Mouse (Mus musculus): ENCODE results near the gene Fance. TPM values are rescaled to one million over a fixed set of nuclear protein-coding genes. Genes with fewer than 3 reads are reported as not detected.
A peak's percentile ranks its signal among the peaks of the same experiment; 100 is the strongest.
"Not testable (repeated sequence)": the region's sequence is repeated elsewhere in the genome, so short reads cannot be mapped to it uniquely, and the experiment has no call there.

The Fance gene
- polyA plus RNA-seq, 1 experiment from 2014 or later, result 28.0 TPM

DNA sequence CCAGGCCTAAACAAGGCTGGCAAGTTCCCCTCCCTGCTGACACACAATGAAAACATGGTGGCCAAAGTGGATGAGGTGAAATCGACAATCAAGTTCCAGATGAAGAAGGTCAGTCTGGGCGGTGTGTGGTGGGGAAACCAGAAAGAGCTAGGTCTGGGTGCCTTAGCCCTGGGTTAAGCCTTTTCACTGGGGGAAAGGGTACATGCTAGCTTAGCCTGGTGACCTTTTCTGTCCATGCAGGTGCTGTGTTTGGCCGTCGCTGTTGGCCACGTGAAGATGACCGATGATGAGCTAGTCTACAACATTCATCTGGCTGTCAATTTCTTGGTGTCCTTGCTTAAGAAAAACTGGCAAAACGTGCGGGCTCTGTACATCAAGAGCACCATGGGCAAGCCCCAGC lies 17.3 kb downstream of the Fance start:
- H3K4me3 ChIP-seq (ENCODE audit: low read depth, low read length); H3K9me3 ChIP-seq (ENCODE audit: control insufficient read depth, low read length); DNase-seq (ENCODE audit: low spot score); H3K27ac ChIP-seq (ENCODE audit: low read depth, low read length); ATAC-seq (replicated peaks; ENCODE audit: low FRiP score); H3K36me3 ChIP-seq (ENCODE audit: control insufficient read depth, insufficient read depth, low read length); H3K9ac ChIP-seq (ENCODE audit: low read length); H3K27me3 ChIP-seq (ENCODE audit: control insufficient read depth, insufficient read depth, low read length): not testable (repeated sequence)
- Histone ChIP-seq H3K4me1 (replicated peaks; ENCODE audit: control insufficient read depth, insufficient read depth, low read length) (0 out of 2 replicates have a peak, but pooled peaks cover 12% of the 10 kb centered on the region), H3K4me2 (ENCODE audit: low read depth, low read length, severe bottlenecking) (0 out of 2 replicates have a peak overlapping the region, but pooled peaks have one; percentile 8)
- WGBS, result 71% methylated on average over 6 of the region's 8 CpGs

DNA sequence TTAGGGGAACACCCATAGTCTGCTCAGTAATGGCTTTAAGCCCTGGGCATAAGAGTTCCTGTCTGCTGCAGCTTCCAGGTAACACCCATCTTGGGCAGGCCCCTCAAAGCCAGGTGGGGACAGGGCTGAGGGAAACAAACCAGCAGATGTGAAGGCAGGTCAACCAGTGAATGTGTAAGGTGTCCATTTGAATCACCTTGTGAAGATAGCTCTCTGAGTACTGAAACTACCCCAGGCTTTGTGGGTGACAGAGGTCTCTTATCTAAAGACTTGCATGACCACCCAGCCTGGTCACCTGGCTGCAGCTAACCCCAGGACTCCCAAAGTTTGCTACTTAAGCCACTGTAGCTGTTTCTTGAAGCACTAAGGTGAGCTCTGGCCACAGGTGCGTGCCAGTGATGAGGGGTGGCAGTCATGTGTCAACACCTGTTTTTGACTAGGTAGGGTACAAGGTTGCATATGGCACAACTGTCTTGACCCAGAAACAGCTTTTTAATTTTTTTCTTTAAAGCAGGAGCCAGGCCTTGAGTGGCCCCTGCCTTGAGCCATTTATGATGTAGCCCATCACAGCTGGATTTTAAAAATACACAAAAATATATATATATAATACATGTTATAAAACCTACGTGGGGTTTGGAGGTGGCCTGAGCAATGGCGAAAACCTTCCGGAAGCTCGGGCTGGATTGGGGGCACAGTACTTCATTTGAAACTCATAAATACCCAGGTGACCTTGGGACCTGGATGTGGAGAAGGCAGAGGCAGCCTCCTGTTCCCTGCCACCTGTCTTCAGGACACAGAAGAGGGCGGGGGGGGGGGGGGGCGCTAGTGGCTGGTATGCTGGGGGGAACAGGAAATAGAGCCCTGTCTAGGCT lies 18.2 kb downstream of the Fance start:
- WGBS, result 48% methylated on average over 5 of the region's 7 CpGs
- Histone ChIP-seq H3K4me3 (ENCODE audit: low read depth, low read length) (no peak overlapping the region), H3K27me3 (ENCODE audit: control insufficient read depth, insufficient read depth, low read length) (no peaks in the 10 kb centered on the region), H3K9ac (ENCODE audit: low read length) (no peak overlapping the region), H3K4me2 (ENCODE audit: low read depth, low read length, severe bottlenecking) (0 out of 2 replicates have a peak overlapping the region, but pooled peaks have one; percentile 8), H3K36me3 (ENCODE audit: control insufficient read depth, insufficient read depth, low read length) (peaks cover 2% of the 10 kb centered on the region; the same call in 1 of the 2 replicates), H3K4me1 (replicated peaks; ENCODE audit: control insufficient read depth, insufficient read depth, low read length) (0 out of 2 replicates have a peak, but pooled peaks cover 12% of the 10 kb centered on the region), H3K9me3 (ENCODE audit: control insufficient read depth, low read length) (no peaks in the 10 kb centered on the region), H3K27ac (ENCODE audit: low read depth, low read length) (no peak overlapping the region)
- DNase-seq (ENCODE audit: low spot score), result no peak
- ATAC-seq (replicated peaks; ENCODE audit: low FRiP score), result no peak

DNA sequence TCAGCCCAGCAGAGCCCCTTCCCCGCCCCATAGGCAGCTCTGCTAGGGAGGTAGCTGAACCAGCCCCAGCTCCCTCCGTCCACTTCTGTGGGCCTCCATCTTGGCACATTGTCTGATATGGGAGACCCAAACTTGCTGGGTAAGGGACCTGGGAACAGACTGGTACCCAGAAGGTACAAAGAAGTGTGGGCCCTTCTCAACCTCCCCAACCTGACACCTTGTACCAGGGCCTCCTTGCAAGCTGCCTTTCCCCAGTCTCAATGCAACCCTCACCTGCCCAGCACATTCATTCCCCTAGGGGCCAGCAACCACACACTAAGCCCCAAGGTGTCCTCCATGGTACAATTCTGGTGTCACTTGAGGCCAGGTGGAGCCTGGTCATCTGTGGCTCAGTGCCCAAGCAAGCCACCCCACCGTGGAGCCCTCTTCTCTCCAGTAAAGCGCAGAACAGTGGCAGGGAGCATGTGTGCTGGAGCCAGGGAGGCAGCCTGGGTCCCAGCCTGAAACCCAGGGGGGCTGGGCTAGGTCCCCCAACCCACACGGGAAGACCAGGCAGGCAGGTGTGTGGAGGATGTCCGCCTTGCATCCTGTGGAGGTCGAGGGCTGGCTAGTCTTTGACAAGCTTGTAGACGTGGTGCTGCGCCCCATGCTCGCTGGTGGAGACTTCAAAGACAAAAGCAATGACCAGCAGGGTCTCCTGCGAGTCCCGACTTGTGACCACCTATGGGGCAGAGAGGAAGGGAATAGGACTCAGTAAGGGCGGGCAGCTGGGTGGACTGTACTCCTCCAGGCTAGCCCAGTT lies 19.0 kb downstream of the Fance start:
- no peak for DNase-seq (ENCODE audit: low spot score)
- 0 out of 2 replicates have a peak, but pooled peaks cover 12% of the 10 kb centered on the region for H3K4me1 ChIP-seq (replicated peaks; ENCODE audit: control insufficient read depth, insufficient read depth, low read length)
- WGBS, result 48% methylated on average over 13 of the region's 13 CpGs

DNA sequence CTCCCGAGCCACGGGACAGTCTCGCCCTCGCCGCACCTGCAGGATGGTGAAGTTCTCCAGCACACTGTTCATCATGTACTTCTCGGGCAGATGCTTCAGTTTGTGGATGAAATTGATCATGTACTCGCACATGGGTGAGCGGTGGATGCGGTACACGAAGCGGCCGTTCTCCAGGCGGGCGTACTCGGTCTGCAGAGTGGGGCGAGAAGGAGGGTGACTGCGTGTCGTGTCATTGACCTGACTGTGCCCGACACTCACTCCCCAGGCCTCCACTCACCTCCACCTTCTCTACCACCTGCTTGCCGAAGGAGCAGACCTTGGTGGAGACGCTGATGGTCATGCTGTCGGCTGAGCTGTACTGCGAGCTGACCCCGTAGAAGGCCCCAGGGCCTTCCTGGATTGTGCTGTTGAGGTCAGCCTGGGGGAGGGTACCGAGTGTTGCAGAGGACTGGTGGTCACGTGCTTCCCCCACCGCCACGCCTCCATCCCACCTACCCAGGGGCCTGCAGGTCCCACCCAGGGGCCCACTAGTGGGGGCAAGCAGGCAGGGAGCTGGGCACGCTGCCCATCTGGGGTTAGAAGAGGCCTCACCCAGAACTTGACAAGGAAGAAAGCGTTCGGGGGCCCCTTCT lies 19.7 kb downstream of the Fance start:
- Histone ChIP-seq H3K36me3 (ENCODE audit: control insufficient read depth, insufficient read depth, low read length) (peaks cover 2% of the 10 kb centered on the region; the same call in 1 of the 2 replicates), H3K4me3 (ENCODE audit: low read depth, low read length) (no peak overlapping the region), H3K27me3 (ENCODE audit: control insufficient read depth, insufficient read depth, low read length) (no peaks in the 10 kb centered on the region), H3K27ac (ENCODE audit: low read depth, low read length) (no peak overlapping the region), H3K9ac (ENCODE audit: low read length) (no peak overlapping the region), H3K4me1 (replicated peaks; ENCODE audit: control insufficient read depth, insufficient read depth, low read length) (0 out of 2 replicates have a peak, but pooled peaks cover 7% of the 10 kb centered on the region), H3K9me3 (ENCODE audit: control insufficient read depth, low read length) (no peaks in the 10 kb centered on the region), H3K4me2 (ENCODE audit: low read depth, low read length, severe bottlenecking) (no peak overlapping the region)
- no peak for ATAC-seq (replicated peaks; ENCODE audit: low FRiP score)
- WGBS, result 61% methylated on average over 31 of the region's 31 CpGs
- no peak for DNase-seq (ENCODE audit: low spot score)

More for the DNA sequence above, 19.0 kb downstream of the Fance start:
- Histone ChIP-seq H3K27me3 (ENCODE audit: control insufficient read depth, insufficient read depth, low read length) (no peaks in the 10 kb centered on the region), H3K27ac (ENCODE audit: low read depth, low read length) (no peak overlapping the region), H3K9ac (ENCODE audit: low read length) (no peak overlapping the region), H3K4me2 (ENCODE audit: low read depth, low read length, severe bottlenecking) (no peak overlapping the region), H3K4me3 (ENCODE audit: low read depth, low read length) (no peak overlapping the region), H3K9me3 (ENCODE audit: control insufficient read depth, low read length) (no peaks in the 10 kb centered on the region), H3K36me3 (ENCODE audit: control insufficient read depth, insufficient read depth, low read length) (peaks cover 2% of the 10 kb centered on the region; the same call in 1 of the 2 replicates)
- ATAC-seq (replicated peaks; ENCODE audit: low FRiP score), result no peak

DNA sequence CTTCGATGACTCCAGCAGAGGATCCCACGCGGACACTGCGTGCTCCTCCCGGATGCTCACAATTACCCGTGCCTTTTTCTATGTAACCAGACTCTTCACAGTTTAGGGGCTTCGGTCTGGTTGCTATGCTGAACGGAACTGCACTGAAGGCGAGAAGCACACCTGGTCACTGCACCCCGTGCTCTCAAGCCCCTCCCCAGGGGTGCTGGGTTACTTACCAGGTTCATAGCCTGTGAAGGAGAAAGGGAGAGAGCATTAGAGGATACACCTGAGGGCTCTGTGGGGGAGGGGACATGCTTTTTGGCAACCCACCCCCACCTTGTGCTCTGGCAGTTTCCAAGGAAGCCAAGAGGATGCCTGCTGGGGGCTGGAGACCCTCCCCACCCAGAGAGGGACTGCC lies 21.9 kb downstream of the Fance start:
- Histone ChIP-seq H3K9me3 (ENCODE audit: control insufficient read depth, low read length) (no peaks in the 10 kb centered on the region), H3K27me3 (ENCODE audit: control insufficient read depth, insufficient read depth, low read length) (no peaks in the 10 kb centered on the region), H3K4me1 (replicated peaks; ENCODE audit: control insufficient read depth, insufficient read depth, low read length) (0 out of 2 replicates have a peak, but pooled peaks cover 7% of the 10 kb centered on the region), H3K27ac (ENCODE audit: low read depth, low read length) (no peak overlapping the region), H3K9ac (ENCODE audit: low read length) (no peak overlapping the region), H3K36me3 (ENCODE audit: control insufficient read depth, insufficient read depth, low read length) (peaks cover 2% of the 10 kb centered on the region; the same call in 1 of the 2 replicates), H3K4me3 (ENCODE audit: low read depth, low read length) (no peak overlapping the region), H3K4me2 (ENCODE audit: low read depth, low read length, severe bottlenecking) (no peak overlapping the region)
- WGBS, result 74% methylated on average over 10 of the region's 10 CpGs
- ATAC-seq (replicated peaks; ENCODE audit: low FRiP score) (no peak), DNase-seq (ENCODE audit: low spot score) (no peak)

DNA sequence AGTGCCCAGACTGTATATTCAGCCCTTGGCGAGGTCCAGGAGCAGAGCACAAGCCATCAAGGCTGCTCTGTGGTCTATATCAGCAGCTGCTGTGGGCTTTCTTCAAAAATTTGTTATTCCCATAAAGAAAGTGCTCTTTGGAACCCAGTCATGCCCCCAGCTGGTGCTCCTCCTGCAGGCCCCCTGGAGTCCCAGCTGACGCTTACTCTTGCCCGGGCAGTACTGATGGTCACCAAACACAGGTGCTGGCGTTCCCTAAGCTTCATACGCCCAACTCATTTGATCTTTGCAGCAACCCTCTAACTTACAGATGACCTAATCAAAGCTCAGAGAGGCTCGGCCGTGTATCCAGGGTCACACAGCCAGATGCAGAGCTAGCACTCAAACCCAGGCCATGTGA lies 24.2 kb downstream of the Fance start:
- H3K9me3 ChIP-seq (ENCODE audit: control insufficient read depth, low read length), result no peaks in the 10 kb centered on the region
- no peaks in the 10 kb centered on the region for H3K27me3 ChIP-seq (ENCODE audit: control insufficient read depth, insufficient read depth, low read length)
- no peaks in the 10 kb centered on the region for H3K36me3 ChIP-seq (ENCODE audit: control insufficient read depth, insufficient read depth, low read length)
- H3K27ac ChIP-seq (ENCODE audit: low read depth, low read length), result no peak overlapping the region
- H3K4me3 ChIP-seq (ENCODE audit: low read depth, low read length), result no peak overlapping the region
- no peak overlapping the region for H3K4me2 ChIP-seq (ENCODE audit: low read depth, low read length, severe bottlenecking)
- ATAC-seq (replicated peaks; ENCODE audit: low FRiP score) (no peak), DNase-seq (ENCODE audit: low spot score) (no peak)
- H3K4me1 ChIP-seq (replicated peaks; ENCODE audit: control insufficient read depth, insufficient read depth, low read length), result peaks cover 13% of the 10 kb centered on the region
- WGBS, result 92% methylated on average over 7 of the region's 7 CpGs
- no peak overlapping the region for H3K9ac ChIP-seq (ENCODE audit: low read length)

GRCm38 (mm10) chr17:28340578-28340977 lies 27.3 kb downstream of the Fance start:
- no peaks in the 10 kb centered on the region for H3K36me3 ChIP-seq (ENCODE audit: control insufficient read depth, insufficient read depth, low read length)
- WGBS, result 79% methylated on average over 7 of the region's 7 CpGs
- no peaks in the 10 kb centered on the region for H3K9me3 ChIP-seq (ENCODE audit: control insufficient read depth, low read length)
- no peak overlapping the region for H3K4me3 ChIP-seq (ENCODE audit: low read depth, low read length)
- H3K9ac ChIP-seq (ENCODE audit: low read length), result peak overlapping the region; percentile 44
- H3K27ac ChIP-seq (ENCODE audit: low read depth, low read length), result no peak overlapping the region
- no peaks in the 10 kb centered on the region; the same call in 1 of the 2 replicates for H3K27me3 ChIP-seq (ENCODE audit: control insufficient read depth, insufficient read depth, low read length)
- peak overlapping the region; percentile 40; the same call in 1 of the 2 replicates for H3K4me2 ChIP-seq (ENCODE audit: low read depth, low read length, severe bottlenecking)
- no peak for DNase-seq (ENCODE audit: low spot score)
- H3K4me1 ChIP-seq (replicated peaks; ENCODE audit: control insufficient read depth, insufficient read depth, low read length), result peaks cover 15% of the 10 kb centered on the region
- ATAC-seq (replicated peaks; ENCODE audit: low FRiP score), result no peak

GRCm38 (mm10) chr17:28341091-28341490 lies 27.8 kb downstream of the Fance start:
- Histone ChIP-seq H3K36me3 (ENCODE audit: control insufficient read depth, insufficient read depth, low read length) (no peaks in the 10 kb centered on the region), H3K27me3 (ENCODE audit: control insufficient read depth, insufficient read depth, low read length) (no peaks in the 10 kb centered on the region; the same call in 1 of the 2 replicates), H3K4me3 (ENCODE audit: low read depth, low read length) (peak overlapping the region; percentile 16; the same call in 1 of the 2 replicates), H3K27ac (ENCODE audit: low read depth, low read length) (no peak overlapping the region), H3K4me1 (replicated peaks; ENCODE audit: control insufficient read depth, insufficient read depth, low read length) (peaks cover 18% of the 10 kb centered on the region), H3K4me2 (ENCODE audit: low read depth, low read length, severe bottlenecking) (peak overlapping the region; percentile 40), H3K9ac (ENCODE audit: low read length) (peak overlapping the region; percentile 44), H3K9me3 (ENCODE audit: control insufficient read depth, low read length) (no peaks in the 10 kb centered on the region)
- 6% methylated on average over 26 of the region's 26 CpGs for WGBS
- DNase-seq (ENCODE audit: low spot score) (peak; percentile 88), ATAC-seq (replicated peaks; ENCODE audit: low FRiP score) (peak; percentile 79)

All from forebrain, embryonic 11.5 days (tissue).